11 mouse cellular contexts compared by ENCODE assay signal in genomic region chr6:23758249-23758648, GRCm38 (mm10).
DNase-seq lines count a peak whose midpoint lies in the region; ATAC-seq and TF ChIP-seq lines count a peak whose summit lies in the region.
"Had no signal": no experiment of that assay in that cellular context is flagged by ENCODE, and none has a peak within 500 bp of the region (broad histone marks: within the 10 kb centered on the region; RNA-seq: fewer than 3 reads in every experiment).

No protein-coding gene starts in this region.

- DNase-seq in gastrocnemius, adult 2 months: no peak
- no peak for DNase-seq in gastrocnemius, postnatal 36 days
- peak; percentile 47 for DNase-seq in liver, adult 2 months (ENCODE audit: extremely low read depth, low read depth, low spot score)
- DNase-seq in liver: no peak
- peak; percentile 46 for DNase-seq in brain, embryonic 14.5 days (ENCODE audit: low read depth)
- DNase-seq in adrenal gland, adult 18-20 months (ENCODE audit: low spot score in 2 of 2): no peak
- DNase-seq in cerebellum, adult 11 months: no peak
- DNase-seq: thymus, postnatal 4 days had no signal

- peak; percentile 68 for ATAC-seq in megakaryocyte progenitor cell, adult 5-6 weeks (replicated peaks; ENCODE audit: poor library complexity)
- ATAC-seq: intestine, embryonic 15.5 days had no signal

- intact Hi-C loops in gastrocnemius, adult 2 months (cut with DNase I): no loop called here
- intact Hi-C loops in gastrocnemius, postnatal 36 days (cut with DNase I): no loop called here

- no peak overlapping the region for H3K9ac ChIP-seq in liver, adult 2 months (ENCODE audit: low read depth, low read length)
- H3K9ac ChIP-seq: intestine, embryonic 15.5 days had no signal

- WGBS in liver, adult 2 months: 63% methylated on average over 2 of the region's 2 CpGs

- no peaks in the 10 kb centered on the region for H3K27me3 ChIP-seq in liver, adult 2 months (ENCODE audit: control insufficient read depth, insufficient read depth, low read length)
- H3K27me3 ChIP-seq: intestine, embryonic 15.5 days had no signal

- TF ChIP-seq CTCF in gastrocnemius, adult 2 months (IDR thresholded peaks at IDR 0.05): peak; percentile 25; the same call in 1 of the 2 replicates
- TF ChIP-seq CTCF in liver, adult 2 months (IDR thresholded peaks at IDR 0.05; ENCODE audit: low read depth, low read length): no peak
- TF ChIP-seq CTCF in brain, embryonic 14.5 days (IDR thresholded peaks at IDR 0.05; ENCODE audit: borderline replicate concordance, extremely low read depth, insufficient read depth, insufficient read length): peak; percentile 45; the same call in 1 of the 2 replicates

- H3K4me3 ChIP-seq in gastrocnemius, adult 2 months: no peak overlapping the region
- no peak overlapping the region for H3K4me3 ChIP-seq in liver, adult 2 months (ENCODE audit: insufficient read depth, low read depth, low read length)
- H3K4me3 ChIP-seq: intestine, embryonic 15.5 days; midbrain, embryonic 10.5 days had no signal

- H3K27ac ChIP-seq in gastrocnemius, adult 2 months: no peak overlapping the region
- H3K27ac ChIP-seq in liver, adult 2 months (replicated peaks; ENCODE audit: insufficient read depth, low read depth, low read length): no peak overlapping the region
- H3K27ac ChIP-seq: intestine, embryonic 15.5 days; midbrain, embryonic 10.5 days had no signal

- no peaks in the 10 kb centered on the region for H3K4me1 ChIP-seq in liver, adult 2 months (ENCODE audit: control insufficient read depth, insufficient read depth, low read length)
- H3K4me1 ChIP-seq: intestine, embryonic 15.5 days; midbrain, embryonic 10.5 days had no signal

- H3K79me2 ChIP-seq in liver, adult 2 months (ENCODE audit: control insufficient read depth, insufficient read depth, low read length): no peaks in the 10 kb centered on the region

- no peak for TF ChIP-seq POLR2A in liver, adult 2 months (IDR thresholded peaks at IDR 0.05; ENCODE audit: extremely low read depth, insufficient read depth, low read length)
- no peak for TF ChIP-seq POLR2A in brain, embryonic 14.5 days (IDR thresholded peaks at IDR 0.05; ENCODE audit: borderline replicate concordance, extremely low read depth, insufficient read depth, insufficient read length, poor library complexity, severe bottlenecking)

- H3K36me3 ChIP-seq in liver, adult 2 months (ENCODE audit: control insufficient read depth, insufficient read depth, low read length): no peaks in the 10 kb centered on the region
- H3K36me3 ChIP-seq: intestine, embryonic 15.5 days; midbrain, embryonic 10.5 days had no signal

Comparison
In these comparisons a context has a peak if more than half of its experiments do, and no peak if none do; other contexts are left out.
1. DNase-seq: peak in liver, adult 2 months (single experiment) and brain, embryonic 14.5 days (single experiment); none in gastrocnemius, adult 2 months (single experiment), gastrocnemius, postnatal 36 days (0 of 2), liver (single experiment), adrenal gland, adult 18-20 months (0 of 2) and cerebellum, adult 11 months (single experiment).